Mouse (Mus musculus) lung, postnatal 10 days (tissue): ENCODE results near the gene Cacna1b.

Experiments used
- DNase-seq: peaks from one replicate; pipeline ENCODE4 v3.0.0; 2021

The Cacna1b gene

GRCm38 (mm10) chr2:24718906-24719305, 44.0 kb downstream of the Cacna1b start:
- DNase-seq = no peak

- DNase-seq = no peak
These were observed 45.0 kb downstream of the Cacna1b start for GRCm38 (mm10) chr2:24717963-24718362.

GRCm38 (mm10) chr2:24717461-24717860, 45.5 kb downstream of the Cacna1b start:
- no peak for DNase-seq

GRCm38 (mm10) chr2:24705929-24706328, 57.0 kb downstream of the Cacna1b start:
- DNase-seq = no peak

- no peak for DNase-seq
These were observed 60.6 kb downstream of the Cacna1b start for GRCm38 (mm10) chr2:24702208-24702957.

- no peak for DNase-seq
These were observed 65.5 kb downstream of the Cacna1b start for GRCm38 (mm10) chr2:24697281-24697980.

- DNase-seq = no peak
These were observed 70.6 kb downstream of the Cacna1b start for GRCm38 (mm10) chr2:24692371-24692770.

GRCm38 (mm10) chr2:24690356-24690755, 72.6 kb downstream of the Cacna1b start:
- DNase-seq = no peak

- DNase-seq = no peak
These were observed 77.6 kb downstream of the Cacna1b start for GRCm38 (mm10) chr2:24685347-24685746.

GRCm38 (mm10) chr2:24684796-24685195, 78.2 kb downstream of the Cacna1b start:
- DNase-seq = no peak

GRCm38 (mm10) chr2:24683266-24683665, 79.7 kb downstream of the Cacna1b start:
- DNase-seq = no peak

GRCm38 (mm10) chr2:24680731-24681130, 82.2 kb downstream of the Cacna1b start:
- DNase-seq = no peak

GRCm38 (mm10) chr2:24680176-24680575, 82.8 kb downstream of the Cacna1b start:
- DNase-seq = no peak

GRCm38 (mm10) chr2:24679012-24679651, 83.8 kb downstream of the Cacna1b start:
- DNase-seq = peak; percentile 49

- no peak for DNase-seq
These were observed 84.4 kb downstream of the Cacna1b start for GRCm38 (mm10) chr2:24678538-24678937.

GRCm38 (mm10) chr2:24678110-24678509, 84.8 kb downstream of the Cacna1b start:
- DNase-seq = no peak

GRCm38 (mm10) chr2:24677629-24678028, 85.3 kb downstream of the Cacna1b start:
- DNase-seq = no peak

GRCm38 (mm10) chr2:24674432-24675006, 88.4 kb downstream of the Cacna1b start:
- DNase-seq = no peak

- no peak for DNase-seq
These were observed 94.4 kb downstream of the Cacna1b start for GRCm38 (mm10) chr2:24668598-24668997.

- DNase-seq = no peak
These were observed 98.2 kb downstream of the Cacna1b start for GRCm38 (mm10) chr2:24664678-24665257.

GRCm38 (mm10) chr2:24659150-24659775, 103.7 kb downstream of the Cacna1b start:
- DNase-seq = no peak

GRCm38 (mm10) chr2:24648503-24648902, 114.4 kb downstream of the Cacna1b start:
- no peak for DNase-seq
